Mouse (Mus musculus): ENCODE measurements around the gene Abhd10. TPM values are rescaled to one million over a fixed set of nuclear protein-coding genes. Genes with fewer than 3 reads are reported as not detected.

Gene Abhd10
- 10 to 100 TPM in 1 of 2 experiments, 1 to 10 TPM in 1; 9.7 to 24.1 TPM for polyA plus RNA-seq (2017; shearing (Covaris generic))

DNA sequence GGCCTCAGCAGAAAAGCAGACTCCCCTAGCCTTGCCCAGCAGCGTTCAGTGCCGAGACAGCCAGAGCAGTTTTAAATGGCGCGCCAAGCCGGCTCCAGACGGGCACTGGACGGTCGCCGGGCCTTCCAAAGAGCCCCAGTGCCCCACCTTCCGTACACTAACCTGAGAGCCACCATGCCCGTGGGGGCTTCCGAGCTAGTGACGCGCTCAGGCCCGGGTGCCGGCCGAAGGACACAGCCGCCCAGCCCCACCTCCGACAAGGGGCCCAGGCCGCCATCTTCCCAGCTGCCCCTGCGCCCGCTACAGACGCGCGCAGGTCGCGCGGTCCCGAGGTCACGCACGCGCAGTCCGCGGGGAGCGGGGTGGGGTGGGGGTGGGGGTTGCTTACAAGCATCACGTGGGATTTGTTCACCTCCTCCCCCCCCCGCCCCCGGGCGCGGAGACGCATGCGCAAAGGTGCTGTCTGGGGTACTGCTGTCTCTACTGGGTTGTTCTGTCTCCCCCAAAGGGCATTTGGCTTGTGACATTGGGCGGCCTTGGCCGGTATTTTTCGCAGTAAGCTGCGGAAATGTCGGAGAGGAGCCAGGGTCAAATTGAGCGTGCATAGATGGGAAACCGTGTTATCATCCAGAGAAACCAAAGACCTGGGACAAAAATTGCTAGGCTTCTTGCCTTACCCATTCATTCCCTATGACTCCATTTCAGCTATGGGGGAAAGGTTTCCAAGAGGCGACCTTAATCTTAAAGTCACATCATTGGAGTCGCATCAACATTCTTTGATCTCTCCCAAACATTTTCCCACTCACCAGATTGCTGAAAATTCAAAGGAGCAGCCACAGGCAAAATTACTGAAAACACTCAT lies at the start of gene Abhd10:
Gene Abhd10, minus strand, starts transcription at position 341 of the 862 bp plus-strand sequence.
- ATAC-seq = peak; percentile 90

DNA sequence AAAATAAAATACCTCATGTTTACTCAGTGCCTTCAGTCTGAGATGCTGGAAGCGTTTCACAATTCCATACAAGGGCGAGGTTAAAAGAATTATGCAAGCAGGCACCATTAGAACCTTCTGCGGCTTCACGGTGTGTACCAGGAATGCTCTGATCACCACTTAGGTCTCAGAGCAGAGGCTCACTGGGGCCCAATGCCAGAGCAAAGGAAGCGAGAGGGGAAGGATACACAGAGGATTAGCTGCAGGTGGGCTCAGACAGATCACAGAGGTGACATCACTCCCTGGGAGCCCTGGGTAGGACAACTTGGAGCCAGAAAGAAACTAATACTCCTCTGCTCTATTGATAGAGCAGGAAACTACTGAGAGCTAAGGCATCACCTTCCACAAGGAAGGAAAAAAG lies 48.5 kb upstream of the Abhd10 start:
- ATAC-seq = no peak

GRCm38 (mm10) chr16:45789311-45789710 lies 46.6 kb upstream of the Abhd10 start:
- no peak for ATAC-seq

DNA sequence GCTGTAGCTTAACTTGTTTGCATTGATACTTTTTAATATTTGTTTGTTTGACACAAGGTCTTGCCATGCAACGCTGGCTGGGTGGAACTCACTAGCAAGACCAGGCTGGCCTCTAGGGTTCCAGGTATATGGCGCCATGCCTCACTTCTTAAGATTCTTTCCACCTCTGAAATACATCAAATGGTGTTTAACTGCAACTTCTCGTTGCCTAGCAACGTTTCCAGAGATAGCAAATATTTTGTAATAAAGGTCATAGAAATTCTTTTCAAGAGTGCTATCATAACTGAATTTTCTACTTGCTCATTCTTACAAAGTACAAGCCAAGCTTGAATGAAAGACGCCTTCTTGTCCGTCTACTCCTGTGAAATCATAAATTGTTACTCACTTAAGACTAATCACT lies 44.9 kb upstream of the Abhd10 start:
- no peak for ATAC-seq

DNA sequence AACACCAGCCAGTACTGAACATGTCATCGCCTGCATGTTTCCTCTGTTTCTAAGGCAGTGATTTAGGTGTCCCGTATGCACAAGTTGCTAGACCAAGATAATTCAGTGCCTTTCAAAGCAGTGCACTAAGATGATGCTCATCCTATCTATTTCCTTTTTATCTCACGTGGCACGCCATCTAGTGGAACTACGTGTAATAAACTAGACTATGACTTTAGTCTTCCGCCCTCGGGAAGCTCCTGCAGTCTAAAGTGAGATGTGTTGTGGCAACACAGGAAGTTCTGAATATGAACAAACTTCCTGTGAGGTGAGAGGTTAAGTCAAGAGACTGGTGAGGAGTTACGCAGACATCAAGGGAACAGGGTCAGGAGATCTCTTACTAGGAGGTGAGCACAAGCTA lies 43.9 kb upstream of the Abhd10 start:
- ATAC-seq = peak; percentile 97

GRCm38 (mm10) chr16:45780001-45780400 lies 37.2 kb upstream of the Abhd10 start:
- peak; percentile 59 for ATAC-seq

DNA sequence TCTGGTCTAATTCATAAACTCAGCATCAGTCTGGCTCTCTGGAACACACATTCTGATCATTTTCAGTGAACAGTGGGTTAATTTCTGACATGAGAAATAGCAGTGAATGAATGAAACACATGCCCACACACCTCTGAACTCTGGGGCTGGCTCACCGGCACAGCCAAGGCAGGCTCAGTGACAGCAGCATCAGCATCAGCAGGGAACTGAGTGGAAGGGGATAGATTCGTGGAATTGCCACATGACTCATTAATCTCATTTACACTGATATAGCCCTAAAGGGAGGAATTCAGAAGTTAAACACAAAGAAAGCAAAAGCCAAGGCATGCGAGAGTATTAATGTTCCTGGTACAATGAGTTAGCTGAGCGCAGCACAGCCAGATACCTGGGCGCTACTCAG lies 32.1 kb upstream of the Abhd10 start:
- no peak for ATAC-seq

DNA sequence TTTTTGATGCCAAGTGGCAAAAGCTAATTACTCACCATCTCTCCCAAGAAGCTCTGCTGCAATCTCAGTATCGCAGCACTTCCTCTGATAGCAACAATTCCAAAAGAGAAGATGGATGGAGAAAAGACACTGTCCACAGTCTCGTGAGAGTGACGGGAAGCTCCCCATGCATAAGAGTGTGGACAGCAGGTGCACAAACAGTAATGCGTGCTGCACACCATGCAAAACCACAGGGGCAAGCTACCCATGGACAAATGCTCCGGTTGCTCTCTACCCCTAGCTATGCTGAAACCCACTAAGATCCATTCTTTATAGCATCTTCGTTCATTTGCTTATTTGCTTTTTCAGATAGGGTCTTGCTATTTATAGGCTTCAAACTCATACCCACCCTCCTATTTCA lies 28.2 kb upstream of the Abhd10 start:
- ATAC-seq = no peak

- no peak for ATAC-seq
Measured at GRCm38 (mm10) chr16:45767853-45768640, 25.3 kb upstream of the Abhd10 start.

- no peak for ATAC-seq
Measured at GRCm38 (mm10) chr16:45767434-45767833, 24.7 kb upstream of the Abhd10 start.

DNA sequence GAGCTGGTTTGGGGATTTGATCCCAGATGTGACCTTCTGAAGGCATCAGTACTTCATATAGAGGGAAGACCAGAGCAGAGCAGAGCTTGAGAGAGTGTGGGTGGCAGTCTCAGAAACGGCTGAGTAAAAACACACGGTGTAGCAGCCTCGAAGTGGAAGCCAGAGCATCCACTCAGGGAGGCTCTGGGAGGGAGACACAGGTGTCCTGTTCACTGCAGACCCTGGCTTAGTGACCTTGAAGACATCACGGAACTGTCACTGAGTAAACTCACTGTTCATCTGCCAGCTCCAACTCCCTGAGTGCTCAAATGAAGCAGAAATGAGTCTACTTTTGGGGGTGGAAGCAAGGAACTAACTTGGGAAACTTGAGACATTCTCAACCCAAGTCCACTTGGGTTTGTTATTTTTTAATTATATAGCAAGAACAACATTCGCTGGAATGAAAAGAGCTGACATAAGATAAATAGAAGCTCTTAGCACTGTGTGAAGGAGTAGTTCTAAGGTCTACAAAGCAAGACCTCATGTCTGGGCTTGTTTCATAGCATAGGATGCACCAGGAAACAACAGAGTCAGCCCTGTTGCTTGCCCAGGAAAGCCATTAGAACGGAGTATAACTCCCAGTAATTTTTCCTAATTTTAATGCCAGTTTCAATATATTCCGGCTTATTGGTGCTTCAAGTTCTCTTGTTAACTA lies 23.2 kb upstream of the Abhd10 start:
- no peak for ATAC-seq

- no peak for ATAC-seq
Measured at GRCm38 (mm10) chr16:45765102-45765501, 22.3 kb upstream of the Abhd10 start.

DNA sequence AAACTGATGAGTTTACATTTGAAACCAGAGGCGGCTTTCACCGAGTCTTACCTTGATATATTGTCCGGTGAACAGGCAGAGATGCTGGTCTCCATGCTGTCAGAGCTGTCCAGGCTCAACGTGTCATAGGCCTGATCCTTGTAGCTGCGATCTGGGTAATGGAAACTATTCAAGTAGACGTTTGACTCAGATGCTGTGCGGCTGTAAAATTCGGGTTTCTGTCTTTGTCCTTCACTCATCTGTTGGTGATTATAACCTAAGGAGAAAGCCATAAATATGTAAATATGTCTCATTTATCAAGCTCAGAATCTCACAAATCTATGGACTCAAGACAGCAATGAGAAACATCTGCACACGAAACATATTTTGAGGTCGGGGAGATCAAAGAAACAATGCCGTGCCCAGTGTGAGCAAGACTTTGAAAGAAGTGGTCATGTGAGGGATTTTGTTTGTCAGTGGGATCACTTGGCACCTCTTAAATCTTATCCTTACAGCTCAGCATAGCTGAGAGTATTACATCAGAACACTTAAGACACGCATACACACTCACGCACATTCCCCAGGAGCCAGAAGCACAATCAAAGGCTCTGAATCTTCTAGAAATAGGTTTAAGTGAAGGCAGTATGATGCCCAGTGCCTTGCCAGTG lies 20.2 kb upstream of the Abhd10 start:
- no peak for ATAC-seq

DNA sequence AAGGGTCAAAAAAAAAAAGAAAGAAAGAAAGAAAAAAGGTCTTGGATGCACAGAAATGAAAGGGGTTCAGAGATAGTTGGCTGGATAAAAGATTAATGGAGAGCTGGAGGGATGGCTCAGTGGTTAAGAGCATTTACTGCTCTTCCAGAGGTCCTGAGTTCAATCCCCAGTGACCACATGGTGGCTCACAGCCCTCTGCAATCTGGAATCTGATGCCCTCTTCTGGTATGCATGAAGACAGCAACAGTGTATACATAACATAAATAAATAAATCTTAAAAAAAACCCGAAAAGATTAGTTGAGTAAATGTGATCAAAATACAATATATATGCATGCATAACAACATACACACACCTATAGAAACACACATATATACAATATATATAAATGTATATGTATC lies 18.7 kb upstream of the Abhd10 start:
- no peak for ATAC-seq

DNA sequence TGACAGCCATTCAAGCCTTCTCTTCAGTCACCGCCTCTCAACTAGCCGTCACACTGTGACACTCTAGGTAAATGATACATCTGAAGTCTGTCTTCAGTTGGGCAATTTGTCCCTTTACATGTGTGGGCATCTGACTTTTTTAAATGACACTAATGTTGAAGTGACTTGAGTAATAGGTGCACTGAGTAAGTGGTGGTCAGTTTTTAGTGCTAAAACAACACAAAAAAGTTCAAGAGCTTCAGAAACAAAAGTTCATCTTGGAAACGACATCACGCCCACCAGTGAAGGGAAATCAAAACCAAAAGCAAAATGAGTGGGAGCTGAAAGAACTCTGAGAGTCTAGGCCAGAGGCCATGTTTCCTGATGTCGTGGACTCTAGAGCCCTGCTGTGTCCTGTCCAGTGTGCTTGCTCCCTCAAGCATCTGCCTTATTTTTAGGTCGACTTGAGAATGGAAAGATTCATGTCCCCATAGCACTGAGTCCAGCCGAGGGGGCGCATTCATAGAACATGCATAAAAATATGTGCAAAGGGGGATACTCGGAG lies 16.0 kb upstream of the Abhd10 start:
- peak; percentile 41 for ATAC-seq

- peak; percentile 13 for ATAC-seq
Measured at GRCm38 (mm10) chr16:45757421-45758078, 14.8 kb upstream of the Abhd10 start.

DNA sequence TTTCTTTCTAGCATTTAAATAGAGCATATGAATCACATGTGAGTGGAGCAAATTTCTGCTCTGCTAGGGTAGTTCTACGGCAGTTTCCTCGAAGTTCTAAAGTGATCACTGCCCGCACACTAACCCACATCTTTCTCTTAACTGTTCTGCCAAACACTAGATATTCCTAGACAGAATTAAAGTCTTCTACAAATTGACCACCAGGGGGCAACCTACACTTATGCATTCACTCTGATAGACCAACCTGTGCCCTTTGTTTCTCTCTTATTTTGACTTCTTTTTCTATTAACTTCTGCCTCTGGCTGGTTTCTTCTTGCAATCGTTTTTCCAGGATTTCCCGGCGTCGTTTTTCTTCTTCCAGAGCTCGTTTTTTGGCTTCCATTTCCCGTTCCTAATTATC lies 14.1 kb upstream of the Abhd10 start:
- ATAC-seq = peak; percentile 82

DNA sequence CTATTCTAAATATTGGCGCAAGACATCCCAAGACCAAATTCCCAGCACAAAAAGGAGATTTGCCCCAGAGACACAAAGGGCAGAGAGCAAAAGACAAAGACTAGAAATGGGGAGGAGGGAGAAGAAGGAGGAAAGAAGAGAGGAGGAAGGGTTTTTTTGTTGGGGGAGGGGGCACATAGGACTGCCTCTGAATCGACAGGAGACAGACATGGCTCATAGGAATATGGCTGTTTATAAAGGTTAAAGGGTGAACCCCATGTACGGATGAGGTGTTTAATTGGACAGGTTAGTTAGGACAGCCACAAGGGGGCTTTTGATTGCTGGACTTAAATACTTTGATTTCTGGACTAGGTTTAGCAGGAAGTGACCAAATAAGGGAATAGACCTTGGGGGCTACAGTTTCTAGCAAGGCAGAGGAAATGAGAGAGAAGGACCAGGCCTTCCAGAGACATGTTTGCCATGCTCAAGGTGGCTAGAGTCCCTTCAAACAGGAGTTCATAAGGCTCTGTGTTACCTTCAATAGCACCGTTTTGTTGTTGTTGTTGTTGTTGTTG lies 913 bp upstream of the Abhd10 start:
- no peak for ATAC-seq

- no peak for ATAC-seq
Measured at GRCm38 (mm10) chr16:45737880-45738279, 4.9 kb downstream of the Abhd10 start.

GRCm38 (mm10) chr16:45736724-45737123 lies 6.0 kb downstream of the Abhd10 start:
- no peak for ATAC-seq

DNA sequence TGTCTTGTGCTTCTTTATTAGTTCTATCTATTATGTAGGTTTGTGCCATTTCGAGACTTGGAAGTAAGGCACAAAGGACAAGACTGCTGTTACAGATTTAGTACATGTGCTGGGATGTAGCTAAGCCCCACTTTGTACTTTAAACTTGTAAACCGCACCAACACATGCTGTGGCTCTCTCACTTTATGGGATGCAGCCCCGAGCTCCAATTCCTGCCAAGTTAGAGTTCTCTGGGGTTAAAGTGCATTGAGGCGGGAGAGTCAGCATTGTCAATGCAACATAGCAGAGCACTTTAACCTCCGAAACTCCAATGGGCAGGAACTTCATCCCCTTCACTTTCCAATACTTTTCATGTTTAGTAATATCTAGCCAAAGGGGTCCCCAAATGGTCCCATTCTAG lies 13.6 kb downstream of the Abhd10 start:
- no peak for ATAC-seq

DNA sequence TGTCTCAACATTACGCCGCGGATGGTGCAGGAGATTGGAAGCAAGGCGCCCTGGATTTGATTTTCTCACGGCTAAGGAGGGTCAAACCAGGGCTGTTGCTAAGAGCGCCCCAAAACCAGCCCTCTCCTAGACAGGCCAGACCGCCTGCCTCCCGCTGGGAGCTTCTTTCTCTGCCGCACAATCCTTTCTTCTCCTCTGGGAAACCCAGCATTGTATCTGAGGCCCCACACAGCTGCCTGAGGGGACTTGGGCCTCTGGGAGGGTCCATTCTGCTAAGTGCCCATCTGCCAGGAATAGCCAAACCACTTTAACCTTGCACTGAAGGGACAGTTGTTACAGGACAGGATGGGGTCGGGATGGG lies 18.0 kb downstream of the Abhd10 start:
- ATAC-seq = no peak

Measured in activated CD4-positive, CD25-positive, alpha-beta regulatory T cell, adult 4 months (primary cell).